7 mouse cellular contexts compared by ENCODE assay signal in the genomic region with DNA sequence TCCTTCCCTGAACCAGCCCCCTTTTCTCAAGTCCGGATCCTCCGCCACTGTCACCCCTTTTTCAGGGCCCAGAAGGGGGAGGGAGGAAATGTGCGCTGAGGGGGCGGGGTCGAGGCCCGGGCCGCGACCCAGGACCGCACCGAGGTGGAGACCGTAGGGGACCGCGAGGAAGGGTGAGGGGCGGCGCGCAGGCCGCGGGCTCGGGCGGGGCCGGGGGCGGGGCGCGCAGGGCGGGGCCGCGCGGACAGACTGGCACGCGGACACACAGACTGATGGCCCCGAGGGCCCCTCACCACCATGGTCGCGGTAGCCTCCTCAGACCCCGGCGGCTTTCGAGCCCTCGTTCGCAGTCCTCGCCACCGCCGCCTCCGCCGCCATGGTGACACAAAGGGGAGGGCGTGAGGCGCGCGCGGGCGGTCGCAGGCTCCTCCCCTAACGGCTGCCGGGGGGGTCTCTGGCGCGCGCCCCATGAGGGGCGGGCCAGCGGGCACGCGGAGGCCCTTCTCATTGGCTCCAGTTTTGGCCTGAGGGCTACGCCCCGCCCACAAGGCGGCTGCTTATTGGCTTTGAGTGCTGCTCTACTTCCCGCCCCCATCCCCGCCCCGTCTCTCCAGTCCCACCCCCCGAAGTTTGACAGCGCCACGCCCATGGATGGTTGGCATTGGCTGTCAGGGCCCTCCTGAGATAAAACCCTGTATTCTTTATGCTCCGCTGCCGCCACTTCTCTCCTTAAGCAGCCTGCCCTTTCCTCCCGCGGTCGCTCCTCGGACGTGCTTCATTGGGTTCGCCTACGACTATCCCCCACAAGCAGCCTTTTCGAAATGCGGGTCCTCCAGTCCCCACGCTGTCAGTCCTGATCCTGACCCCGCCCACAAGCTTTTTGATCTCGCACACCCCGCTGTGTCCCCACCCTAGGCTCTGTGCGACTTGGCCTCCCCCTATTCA. TPM values are rescaled to one million over a fixed set of nuclear protein-coding genes. Genes with fewer than 3 reads are reported as not detected.
DNase-seq lines count a peak whose midpoint lies in the region; ATAC-seq lines count a peak whose summit lies in the region.

A gene (minus strand): TSS at position 428 of the 945 bp plus-strand sequence.

- peak within 1 kb of the TSS; percentile 93 for H3K9ac ChIP-seq in midbrain, embryonic 13.5 days (replicated peaks)

- peak within 1 kb of the TSS; percentile 82 for H3K4me3 ChIP-seq in embryonic facial prominence, embryonic 10.5 days
- peak within 1 kb of the TSS; percentile 71 for H3K4me3 ChIP-seq in limb, embryonic 10.5 days
- peak within 1 kb of the TSS; percentile 83 for H3K4me3 ChIP-seq in midbrain, embryonic 13.5 days (replicated peaks)

- no peaks in the 10 kb centered on the region for H3K9me3 ChIP-seq in embryonic facial prominence, embryonic 10.5 days
- no peaks in the 10 kb centered on the region for H3K9me3 ChIP-seq in limb, embryonic 10.5 days (replicated peaks)
- H3K9me3 ChIP-seq in midbrain, embryonic 13.5 days, result no peaks in the 10 kb centered on the region

- ATAC-seq in granulocyte monocyte progenitor cell, adult 5-6 weeks (replicated peaks; ENCODE audit: poor library complexity, severe bottlenecking), result peak; percentile 90
- peak; percentile 90 for ATAC-seq in midbrain, embryonic 13.5 days

- H3K36me3 ChIP-seq in embryonic facial prominence, embryonic 10.5 days (replicated peaks), result peaks cover 55% of the 10 kb centered on the region
- peaks cover 52% of the 10 kb centered on the region for H3K36me3 ChIP-seq in limb, embryonic 10.5 days
- peaks cover 46% of the 10 kb centered on the region for H3K36me3 ChIP-seq in midbrain, embryonic 13.5 days

- H3K4me1 ChIP-seq in embryonic facial prominence, embryonic 10.5 days, result peaks cover 35% of the 10 kb centered on the region
- H3K4me1 ChIP-seq in limb, embryonic 10.5 days, result peaks cover 26% of the 10 kb centered on the region
- H3K4me1 ChIP-seq in midbrain, embryonic 13.5 days (replicated peaks), result peaks cover 43% of the 10 kb centered on the region

- peaks cover 10% of the 10 kb centered on the region for H3K27me3 ChIP-seq in embryonic facial prominence, embryonic 10.5 days (replicated peaks; ENCODE audit: low read depth, poor library complexity, severe bottlenecking)
- peaks cover 11% of the 10 kb centered on the region for H3K27me3 ChIP-seq in limb, embryonic 10.5 days (ENCODE audit: low read depth, poor library complexity, severe bottlenecking)
- no peaks in the 10 kb centered on the region for H3K27me3 ChIP-seq in midbrain, embryonic 13.5 days

- H3K4me2 ChIP-seq in midbrain, embryonic 13.5 days (replicated peaks), result peak within 1 kb of the TSS; percentile 94

- peak; percentile 97 for DNase-seq in adrenal gland, postnatal 10 days
- peak; percentile 99 for DNase-seq in embryonic facial prominence, embryonic 10.5 days (ENCODE audit: low spot score)
- peak; percentile 95 for DNase-seq in kidney, adult 11 months
- DNase-seq in limb, embryonic 10.5 days (ENCODE audit: low spot score), result peak; percentile 97
- DNase-seq in spleen, adult 12 weeks (ENCODE audit: low spot score), result peak; percentile 91

- H3K27ac ChIP-seq in embryonic facial prominence, embryonic 10.5 days (replicated peaks), result peak within 1 kb of the TSS; percentile 95
- peak within 1 kb of the TSS; percentile 90 for H3K27ac ChIP-seq in limb, embryonic 10.5 days
- H3K27ac ChIP-seq in midbrain, embryonic 13.5 days, result peak within 1 kb of the TSS; percentile 96

- WGBS in embryonic facial prominence, embryonic 10.5 days, result under 1% methylated on average over 80 of the region's 84 CpGs
- WGBS in limb, embryonic 10.5 days, result under 1% methylated on average over 71 of the region's 84 CpGs
- under 1% methylated on average over 61 of the region's 84 CpGs for WGBS in midbrain, embryonic 13.5 days

RNA-seq across cellular contexts. Expression of the gene that starts here (rescaled TPM):
- 10 to 100 TPM in 1 of 2 experiments, 1 to 10 TPM in 1; 5.0 to 11.7 TPM for total RNA-seq in adrenal gland, postnatal 10 days (2021)
- 24.8 and 25.2 TPM in 2 replicates for polyA plus RNA-seq in embryonic facial prominence, embryonic 10.5 days (2016; fragmentation: Nextera tagmentation; extraction: Ambion mirVana)
- 7.0 and 8.6 TPM in 2 replicates for total RNA-seq in granulocyte monocyte progenitor cell, adult 5-6 weeks (2014; fragmentation: Nextera tagmentation)
- 3.7 and 3.8 TPM in 2 replicates for total RNA-seq in granulocyte monocyte progenitor cell, adult 5-6 weeks (2017)
- polyA plus RNA-seq in limb, embryonic 10.5 days (2016; fragmentation: Nextera tagmentation; extraction: Ambion mirVana), result 14.0 and 17.1 TPM in 2 replicates
- polyA plus RNA-seq in midbrain, embryonic 13.5 days (2015; fragmentation: Nextera tagmentation; extraction: Ambion mirVana), result 106 and 114 TPM in 2 replicates

Comparison
In these comparisons a context has a peak if more than half of its experiments do, and no peak if none do; other contexts are left out.
1. Peak in every context shown above with its lines: DNase-seq, ATAC-seq, H3K4me3 ChIP-seq and H3K27ac ChIP-seq.